Mouse (Mus musculus) small intestine, adult 2 months (tissue): ENCODE results near the gene Scamp4.

Experiments used
- CTCF ChIP-seq: fragments of 200-500 bp; IDR thresholded peaks from 2 replicates; pipeline ENCODE4 v1.5.1; 2012; ENCODE audit warnings: low read depth, mild to moderate bottlenecking, control low read depth, inconsistent platforms, low read length, moderate library complexity, mixed read lengths; ENCODE audit not compliant: insufficient replicate concordance, insufficient read length; ENCODE audit errors: extremely low read depth
- POLR2A ChIP-seq: fragments of 200-500 bp; IDR thresholded peaks from 2 replicates; pipeline ENCODE4 v1.6.1; 2012; ENCODE audit warnings: low read depth, mild to moderate bottlenecking, control low read depth, inconsistent platforms, low read length, moderate library complexity

DNA sequence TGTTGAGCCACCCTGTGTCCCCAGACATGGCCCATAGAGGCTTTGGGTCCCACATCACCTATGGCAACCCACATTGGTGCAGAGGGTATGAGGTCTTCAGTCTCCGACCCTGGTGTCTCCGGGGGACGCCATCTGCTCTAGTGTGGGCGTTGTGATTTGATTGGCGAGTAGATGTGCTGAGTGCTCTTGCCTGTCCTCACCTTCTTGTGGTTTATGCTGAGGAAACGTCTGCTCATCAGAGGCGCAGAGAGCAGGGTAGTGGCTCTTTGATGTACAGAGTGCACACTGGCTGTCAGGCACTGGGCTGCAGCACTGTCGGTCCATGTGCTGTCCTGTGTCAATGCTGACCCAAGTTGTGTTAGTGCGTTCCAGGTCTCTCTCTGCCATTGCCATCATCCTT lies 26.3 kb downstream of the Scamp4 start:
- no peak for TF ChIP-seq CTCF
- no peak for TF ChIP-seq POLR2A
